Mouse (Mus musculus): ENCODE measurements around the gene Eapp.

Eapp gene

DNA sequence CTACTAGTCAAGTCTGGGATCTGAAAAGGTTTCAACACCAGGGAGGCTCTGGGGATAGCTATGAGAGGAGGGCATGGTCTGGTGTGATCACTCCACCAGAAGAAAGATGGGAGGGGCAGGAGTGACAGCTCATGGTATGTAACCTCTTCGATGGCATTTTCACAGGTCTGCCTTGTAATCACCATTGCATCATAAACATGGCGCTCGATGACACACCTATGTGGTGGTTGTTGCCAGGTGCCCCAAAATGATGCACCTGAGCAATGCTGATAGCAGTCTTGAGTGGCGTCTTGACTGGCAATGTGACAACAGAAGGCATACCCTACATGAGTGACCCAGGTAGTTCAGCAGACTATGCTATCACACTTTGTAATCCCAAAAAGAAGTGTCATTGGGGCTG, 54.3 kb downstream of the Eapp start:
- in situ Hi-C loops (cut with MboI, MseI): no loop called here

DNA sequence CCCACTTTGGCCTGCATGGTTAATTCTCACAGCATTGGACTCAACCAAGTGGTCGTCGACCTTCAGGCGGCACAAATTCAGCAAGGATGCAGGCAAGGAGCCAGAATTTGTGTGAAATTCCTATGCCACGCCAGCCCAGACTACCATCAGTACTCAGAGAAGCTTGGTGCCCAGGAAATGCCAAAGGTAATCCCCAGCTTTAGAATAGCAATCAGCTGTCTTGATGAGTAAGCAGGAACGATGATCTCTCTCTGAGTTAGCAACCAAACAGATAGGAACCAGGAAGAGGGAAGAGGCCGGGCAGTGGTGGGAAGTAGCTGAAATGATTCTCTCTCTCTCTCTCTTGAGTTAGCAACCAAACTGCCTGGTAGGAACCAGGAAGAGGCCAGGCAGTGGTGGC, 55.4 kb downstream of the Eapp start:
- in situ Hi-C loops (cut with MboI, MseI): no loop called here

DNA sequence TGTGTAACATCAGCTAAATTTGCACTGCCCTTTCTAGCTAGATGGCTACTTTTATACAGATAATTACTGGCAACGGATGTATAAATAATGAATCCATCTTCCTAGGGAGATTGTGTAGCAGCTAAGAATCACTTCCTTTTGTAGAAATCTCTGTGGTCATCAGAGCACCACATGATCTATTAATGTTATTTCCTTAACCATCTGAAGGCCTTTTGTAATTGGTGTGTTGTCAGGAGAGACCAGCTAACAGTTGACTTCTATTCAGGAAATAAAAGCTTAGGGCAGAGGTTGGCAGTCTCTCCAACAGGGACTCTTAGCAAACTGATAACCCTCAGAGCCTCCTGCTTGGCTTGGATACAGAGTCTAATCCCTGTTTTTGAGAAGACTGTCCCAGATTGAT, 58.7 kb downstream of the Eapp start:
- in situ Hi-C loops (cut with MboI, MseI): no loop called here

DNA sequence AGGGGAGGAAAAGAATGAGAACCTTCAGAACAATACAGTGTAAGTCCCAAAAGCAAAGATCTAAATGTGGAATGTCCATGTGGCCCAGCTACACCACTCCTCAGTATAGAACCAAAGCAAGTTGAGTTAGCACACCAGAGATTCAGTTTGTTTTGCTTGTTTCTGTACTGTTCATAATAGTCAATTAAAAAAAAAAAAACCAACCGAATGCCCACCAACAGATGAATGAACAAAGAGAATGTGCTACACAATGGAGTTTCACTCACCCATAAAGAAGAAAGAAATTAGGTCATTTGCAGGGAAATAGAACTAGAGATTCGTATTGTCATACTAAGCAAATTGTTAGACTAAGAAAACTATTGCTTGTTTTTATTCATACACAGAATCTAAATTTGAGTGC, 63.6 kb downstream of the Eapp start:
- in situ Hi-C loops (cut with MboI, MseI): no loop called here

DNA sequence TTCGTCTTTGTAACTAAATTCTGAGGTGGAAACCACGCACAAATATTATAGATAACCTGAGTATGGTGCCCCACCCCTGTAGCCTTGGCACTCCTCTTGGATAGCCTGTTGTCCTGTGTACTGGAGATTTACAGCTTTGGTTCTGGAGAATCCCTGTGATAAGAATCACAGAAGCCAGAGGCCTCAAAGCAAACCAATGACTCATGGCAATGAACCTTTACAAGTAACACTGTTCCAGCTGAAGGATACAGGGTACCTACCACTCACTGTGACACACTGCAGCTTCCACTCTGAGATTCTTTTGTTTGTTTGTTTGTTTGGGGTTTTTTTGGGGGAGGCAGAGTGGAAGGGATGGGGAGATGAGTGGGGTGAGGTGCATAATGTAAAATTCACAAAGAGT, 73.8 kb downstream of the Eapp start:
- in situ Hi-C loops (cut with MboI, MseI): no loop called here
